Mouse (Mus musculus) liver, embryonic 14.5 days (tissue): Measurements from ENCODE around the gene Ptprn2.

Source experiments
- CTCF ChIP-seq: IDR thresholded peaks from 2 replicates; pipeline ENCODE4 v1.5.1; 2016; ENCODE audit warnings: antibody characterized with exemption, low read depth, control low read depth
- EP300 ChIP-seq: IDR thresholded peaks from 2 replicates; pipeline ENCODE4 v1.6.1; 2016; ENCODE audit warnings: antibody characterized with exemption, low read depth

DNA sequence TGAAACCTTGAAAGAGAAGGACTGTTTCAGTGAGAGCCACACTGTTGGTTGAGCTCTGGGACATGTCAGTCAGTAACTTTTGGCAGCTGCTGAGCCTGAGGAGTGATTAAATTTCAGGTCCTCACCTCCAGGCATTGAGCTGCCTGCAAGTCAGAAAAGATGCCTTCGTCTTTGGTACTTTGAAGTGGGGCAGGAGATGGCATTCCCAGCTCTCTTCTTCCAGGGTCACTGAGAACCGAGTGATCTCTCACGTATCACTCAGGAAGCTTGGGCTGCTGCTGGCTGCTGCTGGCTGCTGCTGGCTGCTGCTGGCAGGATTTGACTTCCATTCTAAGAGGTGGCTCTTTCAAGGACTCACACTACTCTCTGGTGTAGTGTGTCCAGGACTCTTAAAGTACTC lies 688.7 kb downstream of the Ptprn2 start:
- TF ChIP-seq CTCF: no peak
- TF ChIP-seq EP300: no peak
